Mouse (Mus musculus) ES-Bruce4 (cell line): ENCODE results near the gene Cyp27a1.

Experiments
- CTCF ChIP-seq: IDR thresholded peaks from one replicate; pipeline ENCODE4 v1.8.1; 2011; ENCODE audit warnings: low read depth, low read length
- EP300 ChIP-seq: IDR thresholded peaks from 2 replicates; pipeline ENCODE4 v1.6.1; 2011; ENCODE audit warnings: low read depth, low read length; ENCODE audit not compliant: insufficient read depth
- POLR2A ChIP-seq: IDR thresholded peaks from one replicate; pipeline ENCODE4 v1.8.1; 2011; ENCODE audit warnings: low read length; ENCODE audit not compliant: insufficient read depth

DNA sequence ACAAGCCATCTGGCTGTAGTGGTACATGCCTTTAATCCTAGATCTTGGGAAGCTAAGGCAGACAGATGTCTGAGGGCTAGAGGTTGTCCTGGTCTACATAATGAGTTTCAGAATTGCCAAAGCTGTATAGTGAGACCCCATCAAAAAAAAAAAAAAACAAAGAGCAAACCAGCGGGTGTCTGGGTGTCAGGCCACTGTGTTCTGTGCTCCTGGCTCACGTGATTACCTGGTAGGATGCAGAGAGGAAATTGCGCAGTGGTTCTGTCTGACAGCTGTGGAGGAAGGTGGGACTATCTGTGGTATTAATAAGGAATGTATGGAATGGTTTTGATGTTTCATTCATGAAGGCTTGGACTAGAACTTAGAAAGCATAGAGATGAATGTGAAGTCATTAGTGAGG, 36.5 kb upstream of the Cyp27a1 start:
- no peak for TF ChIP-seq POLR2A
- no peak for TF ChIP-seq CTCF
- no peak for TF ChIP-seq EP300
